Mouse (Mus musculus) small intestine, adult 2 months (tissue): ENCODE results near the gene Zp1.

ENCODE experiments used
- CTCF ChIP-seq: fragments of 200-500 bp; IDR thresholded peaks from 2 replicates; pipeline ENCODE4 v1.5.1; 2012; ENCODE audit warnings: low read depth, mild to moderate bottlenecking, control low read depth, inconsistent platforms, low read length, moderate library complexity, mixed read lengths; ENCODE audit not compliant: insufficient replicate concordance, insufficient read length; ENCODE audit errors: extremely low read depth
- POLR2A ChIP-seq: fragments of 200-500 bp; IDR thresholded peaks from 2 replicates; pipeline ENCODE4 v1.6.1; 2012; ENCODE audit warnings: low read depth, mild to moderate bottlenecking, control low read depth, inconsistent platforms, low read length, moderate library complexity

DNA sequence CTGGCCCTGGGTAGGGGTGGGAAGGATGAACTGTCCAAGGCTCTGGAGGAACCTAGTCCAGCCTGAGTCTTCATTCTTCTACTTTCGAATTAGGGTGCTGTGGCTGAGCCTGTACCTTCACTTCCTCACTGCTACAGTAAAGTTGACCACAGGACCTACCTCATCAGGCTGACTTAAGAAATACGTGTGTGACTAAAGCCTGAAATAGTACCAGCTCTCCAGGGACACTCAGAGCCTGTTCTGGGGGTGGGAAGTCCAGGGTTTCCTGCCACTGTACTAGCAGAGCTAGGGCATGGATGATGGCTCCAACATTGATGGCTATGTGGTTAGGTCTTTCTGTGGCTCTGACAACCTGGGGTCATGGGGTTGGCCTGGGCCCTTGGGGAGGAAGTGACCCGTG, 23.5 kb upstream of the Zp1 start:
- TF ChIP-seq POLR2A, result no peak
- no peak for TF ChIP-seq CTCF
